Mouse (Mus musculus) regulatory T cell (primary cell): ENCODE data around the gene Letmd1.
"Not testable (repeated sequence)": the region's sequence is repeated elsewhere in the genome, so short reads cannot be mapped to it uniquely, and the experiment has no call there.

Experiments
- in situ Hi-C: fragments of 300-600 bp; cut with MboI, MseI; formaldehyde crosslinking; loops from one replicate; pipeline ENCODE4 v1.15.1; 2025; ENCODE audit warnings: high pct_unique_total_duplicates

The Letmd1 gene

GRCm38 (mm10) chr15:100468295-100469188, at the start of gene Letmd1:
Gene Letmd1 (plus strand): TSS chr15:100469023.
- in situ Hi-C loops, result no loop called here

- in situ Hi-C loops, result no loop called here
Observed at GRCm38 (mm10) chr15:100419311-100419710, 49.5 kb upstream of the Letmd1 start.

GRCm38 (mm10) chr15:100419901-100420745, 48.7 kb upstream of the Letmd1 start:
- in situ Hi-C loops, result no loop called here

- in situ Hi-C loops, result no loop called here
Observed at GRCm38 (mm10) chr15:100421059-100421757, 47.6 kb upstream of the Letmd1 start.

GRCm38 (mm10) chr15:100421758-100422197, 47.0 kb upstream of the Letmd1 start, which contains the start of gene Gm5475:
Gene Gm5475 (plus strand): TSS chr15:100422147.
- in situ Hi-C loops, result not testable (repeated sequence)

GRCm38 (mm10) chr15:100422476-100422875, 46.3 kb upstream of the Letmd1 start:
- in situ Hi-C loops, result no loop called here

- in situ Hi-C loops, result no loop called here
Observed at GRCm38 (mm10) chr15:100422899-100423860, 45.6 kb upstream of the Letmd1 start.

GRCm38 (mm10) chr15:100423916-100424315, 44.9 kb upstream of the Letmd1 start:
- in situ Hi-C loops, result no loop called here

GRCm38 (mm10) chr15:100424396-100425122, 44.3 kb upstream of the Letmd1 start, which contains the start of gene Slc11a2:
Gene Slc11a2 (minus strand): TSS chr15:100425072.
- in situ Hi-C loops, result no loop called here

- in situ Hi-C loops, result no loop called here
Observed at GRCm38 (mm10) chr15:100428296-100428905, 40.4 kb upstream of the Letmd1 start.

- in situ Hi-C loops, result no loop called here
Observed at GRCm38 (mm10) chr15:100429959-100430565, 38.8 kb upstream of the Letmd1 start.

GRCm38 (mm10) chr15:100433234-100433633, 35.6 kb upstream of the Letmd1 start:
- in situ Hi-C loops, result no loop called here

GRCm38 (mm10) chr15:100436112-100436511, 32.7 kb upstream of the Letmd1 start:
- in situ Hi-C loops, result no loop called here

GRCm38 (mm10) chr15:100436518-100436917, 32.3 kb upstream of the Letmd1 start:
- in situ Hi-C loops, result no loop called here

- in situ Hi-C loops, result no loop called here
Observed at GRCm38 (mm10) chr15:100443126-100443922, 25.5 kb upstream of the Letmd1 start.

GRCm38 (mm10) chr15:100446887-100447286, 21.9 kb upstream of the Letmd1 start:
- in situ Hi-C loops, result no loop called here

- in situ Hi-C loops, result no loop called here
Observed at GRCm38 (mm10) chr15:100448572-100448971, 20.3 kb upstream of the Letmd1 start.

GRCm38 (mm10) chr15:100449495-100449894, 19.3 kb upstream of the Letmd1 start:
- in situ Hi-C loops, result no loop called here
